Mouse (Mus musculus): ENCODE measurements at regions not wholly inside any gene's neighbourhood (a gene's known extent, or its start where the extent isn't known, plus 50 kb on each side); places are given as distances from the start of the nearest gene placed in this dataset.

DNA sequence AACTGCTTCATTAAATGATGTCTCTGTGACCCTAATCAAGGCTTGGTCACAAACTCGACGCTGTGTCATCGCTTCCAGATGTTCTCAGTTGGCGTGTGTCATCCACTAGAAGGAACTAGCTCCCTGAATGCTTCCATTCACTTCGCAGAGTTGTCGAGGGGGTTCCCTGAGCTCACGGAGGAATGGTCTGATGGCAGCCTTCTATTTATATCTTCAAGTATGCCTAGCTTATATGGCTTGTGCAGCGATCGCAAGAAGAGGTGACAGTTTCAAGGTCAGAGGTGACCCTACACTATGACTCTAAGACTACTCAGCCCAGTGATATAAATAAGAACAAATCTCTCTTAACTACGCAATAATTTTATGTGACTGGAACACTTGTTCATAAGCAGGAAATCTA lies 126.3 kb downstream of the Nr4a2 start:
- in situ Hi-C loops (cut with MboI, MseI) = no loop called here

DNA sequence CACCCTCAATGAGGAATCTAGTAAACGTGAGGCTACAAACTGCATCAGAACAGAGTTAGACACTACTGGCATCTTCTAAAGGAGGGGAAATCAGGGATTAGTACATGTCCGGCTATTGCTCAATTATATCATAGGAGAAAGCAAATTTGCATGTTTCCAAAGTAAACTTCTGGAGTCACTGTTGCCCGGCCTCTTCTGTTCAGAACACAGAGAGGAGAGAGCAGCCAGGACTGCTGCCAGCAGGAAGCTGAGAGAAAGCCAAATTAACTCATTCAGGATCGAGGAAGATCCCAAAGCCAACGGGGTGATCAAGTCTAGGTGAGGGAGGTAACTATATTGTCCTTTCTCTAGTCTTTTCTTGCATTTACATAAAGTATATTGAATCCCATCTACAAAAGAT lies 131.0 kb downstream of the Nr4a2 start:
- in situ Hi-C loops (cut with MboI, MseI) = no loop called here

DNA sequence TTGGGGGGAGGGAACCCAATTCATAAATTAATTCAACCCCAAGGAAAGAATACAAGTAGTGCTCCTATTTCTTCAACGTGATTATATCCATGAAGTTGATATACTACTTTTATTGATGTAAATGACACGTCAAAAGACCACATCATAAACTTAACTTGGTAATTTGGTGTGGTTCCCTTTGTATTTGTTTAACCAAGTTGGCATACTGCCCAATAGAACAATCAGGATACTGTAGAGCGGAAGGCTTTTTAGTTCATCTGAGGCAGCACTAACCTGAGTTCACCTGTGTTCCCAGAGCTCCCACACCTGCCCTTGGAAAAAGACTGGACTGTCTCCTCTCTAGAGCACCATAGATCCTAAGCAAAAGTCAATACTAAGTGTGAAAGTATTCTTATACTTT lies 132.0 kb downstream of the Nr4a2 start:
- in situ Hi-C loops (cut with MboI, MseI) = no loop called here

DNA sequence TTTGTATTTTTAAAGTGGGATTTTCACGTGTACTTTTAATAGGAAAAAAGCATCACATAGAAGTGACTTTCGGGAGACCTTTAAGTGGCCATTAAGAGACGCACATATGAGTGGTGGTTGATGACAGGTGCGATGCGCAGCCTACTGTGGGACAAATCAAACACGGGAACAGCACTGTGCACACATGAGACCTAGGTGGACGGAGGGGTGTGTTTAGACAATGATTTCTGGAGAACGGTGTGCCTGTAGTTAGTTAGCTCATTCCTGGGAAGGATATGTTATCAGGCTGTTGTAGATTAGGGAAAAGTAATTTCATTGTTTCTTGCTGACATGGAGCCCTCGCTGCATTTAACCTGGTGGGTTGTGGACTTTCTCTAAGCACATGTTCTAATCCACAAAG lies 133.0 kb downstream of the Nr4a2 start:
- in situ Hi-C loops (cut with MboI, MseI) = no loop called here

DNA sequence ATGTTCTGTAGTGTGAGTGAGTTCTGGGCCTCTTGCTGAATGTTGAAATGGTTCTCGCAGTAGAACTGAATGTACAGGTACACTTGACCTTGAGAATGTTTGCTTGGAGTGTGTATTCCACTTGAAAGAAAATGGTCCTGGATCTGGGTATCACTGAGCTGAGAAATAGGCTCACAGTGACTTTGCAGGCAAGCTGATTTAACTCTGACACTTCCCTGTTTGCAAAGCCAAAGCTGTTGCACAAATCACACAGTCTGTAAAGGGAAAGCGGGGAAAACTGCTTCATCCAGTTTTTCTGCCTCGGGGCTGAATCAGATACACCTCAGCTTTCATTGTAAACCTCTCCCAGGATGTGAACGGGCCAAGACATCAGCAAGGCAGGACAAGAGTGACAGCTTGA lies 140.6 kb downstream of the Nr4a2 start:
- in situ Hi-C loops (cut with MboI, MseI) = no loop called here

DNA sequence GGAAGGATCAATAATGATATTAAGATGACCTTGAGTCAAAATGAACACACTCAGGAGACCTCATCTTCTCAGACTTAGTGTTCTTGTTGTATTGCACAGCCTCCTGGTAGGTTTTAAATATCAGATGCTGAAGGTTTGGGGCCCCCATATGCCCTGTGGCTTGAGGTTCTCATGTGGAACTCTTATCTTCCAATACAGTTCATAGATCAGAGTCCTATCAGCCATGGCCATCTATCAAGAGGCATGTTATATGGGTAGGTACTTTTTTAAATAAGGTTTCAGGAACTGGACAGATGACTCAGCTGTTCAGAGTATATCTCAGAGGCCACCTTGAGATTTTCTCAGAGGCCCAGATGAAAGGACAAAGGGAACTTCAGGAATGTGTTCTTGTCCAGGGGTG lies 143.2 kb downstream of the Nr4a2 start:
- in situ Hi-C loops (cut with MboI, MseI) = no loop called here

DNA sequence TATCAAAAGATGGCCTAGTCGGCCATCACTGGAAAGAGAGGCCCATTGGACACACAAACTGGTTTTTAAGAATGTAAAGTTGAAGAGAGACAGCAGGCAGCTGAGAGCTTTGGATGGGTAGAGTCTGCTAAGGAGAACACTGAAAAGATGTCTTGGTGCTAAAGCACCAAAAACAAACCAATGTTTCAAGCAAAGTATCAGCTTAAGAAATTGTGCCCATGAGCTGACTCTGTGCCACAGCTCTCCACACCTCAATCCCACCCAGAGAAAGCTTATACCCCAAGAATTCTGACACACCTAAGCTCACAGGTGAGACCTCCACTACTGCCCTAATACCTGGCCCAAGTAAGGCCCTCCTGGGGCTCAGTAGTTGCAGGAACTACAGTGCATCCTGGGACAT lies 148.1 kb downstream of the Nr4a2 start:
- in situ Hi-C loops (cut with MboI, MseI) = loop anchor here (10.0 kb wide), 1 partner anchor 1249 kb away; no protein-coding TSS in a partner anchor

DNA sequence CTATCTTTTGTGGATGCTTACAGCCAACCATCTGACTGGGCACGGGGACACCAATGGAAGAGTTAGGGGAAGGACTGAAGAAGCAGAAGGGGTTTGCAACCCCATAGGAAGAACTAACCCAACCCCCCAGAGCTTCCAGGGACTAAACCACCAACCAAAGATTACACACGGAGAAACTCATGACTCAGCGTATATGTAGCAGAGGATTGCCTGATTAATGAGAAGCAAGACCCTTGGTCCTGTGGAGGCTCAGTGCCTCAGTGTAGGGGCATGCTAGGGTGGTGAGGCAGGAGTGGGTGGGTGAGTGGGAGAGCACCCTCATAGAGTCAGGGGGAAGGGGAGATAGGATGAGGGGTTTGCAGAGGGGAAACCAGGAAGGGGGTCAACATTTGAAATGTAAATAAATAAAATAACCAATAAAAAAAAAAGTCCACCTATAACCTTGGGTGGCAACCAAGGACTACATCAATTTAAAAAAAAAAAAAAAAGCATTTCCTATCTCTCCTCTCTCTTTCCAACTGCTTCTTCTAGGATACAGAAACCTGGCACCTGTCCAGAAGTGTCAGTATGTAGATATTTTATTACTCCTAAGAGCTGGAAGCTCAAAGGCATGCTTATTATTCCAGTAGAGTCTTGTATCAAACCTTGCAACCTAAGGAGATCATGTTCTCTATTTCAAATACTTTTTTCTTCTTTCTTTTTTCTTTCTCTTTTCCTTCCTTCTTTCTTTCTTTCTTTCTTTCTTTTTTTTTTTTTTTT lies 159.7 kb downstream of the Nr4a2 start:
- in situ Hi-C loops (cut with MboI, MseI) = no loop called here

DNA sequence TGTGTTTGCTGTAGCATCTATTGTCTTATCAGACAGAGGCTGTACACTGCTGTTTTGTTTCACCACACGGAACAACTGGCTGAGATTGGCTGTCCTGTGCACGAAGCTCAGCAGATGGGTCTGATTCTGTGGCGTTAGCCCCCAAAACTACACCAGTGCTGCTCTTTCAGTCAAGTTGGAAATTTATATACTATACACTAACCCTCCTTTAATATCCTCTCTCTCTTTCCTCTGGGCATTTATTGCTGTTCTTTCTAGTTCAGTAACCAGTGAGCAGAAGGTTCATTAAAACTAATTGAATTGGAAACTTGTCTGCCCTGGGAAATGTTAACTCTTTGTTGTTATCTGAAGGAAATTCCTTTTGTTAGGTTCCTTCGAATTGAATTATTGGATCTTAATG lies 164.1 kb downstream of the Nr4a2 start:
- in situ Hi-C loops (cut with MboI, MseI) = no loop called here

DNA sequence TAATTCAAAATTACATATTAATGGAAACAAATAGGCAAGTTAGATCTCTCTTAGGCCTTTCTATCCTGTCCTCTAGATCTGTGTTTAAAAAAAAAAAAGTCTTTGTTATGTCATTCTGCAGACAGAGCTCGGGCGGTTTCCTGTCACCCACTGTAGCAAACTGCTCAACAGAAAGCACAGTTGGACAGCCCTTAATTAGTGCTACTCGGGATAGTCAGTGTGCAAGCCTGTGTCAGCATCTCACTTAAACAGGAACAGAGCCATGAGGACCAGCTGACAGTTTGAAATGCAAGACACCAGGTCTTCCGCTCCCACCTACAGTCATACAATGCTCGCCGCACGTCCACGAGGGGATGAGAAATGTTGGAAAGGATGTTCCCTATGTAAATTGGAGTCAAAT lies 170.5 kb downstream of the Nr4a2 start:
- in situ Hi-C loops (cut with MboI, MseI) = no loop called here

DNA sequence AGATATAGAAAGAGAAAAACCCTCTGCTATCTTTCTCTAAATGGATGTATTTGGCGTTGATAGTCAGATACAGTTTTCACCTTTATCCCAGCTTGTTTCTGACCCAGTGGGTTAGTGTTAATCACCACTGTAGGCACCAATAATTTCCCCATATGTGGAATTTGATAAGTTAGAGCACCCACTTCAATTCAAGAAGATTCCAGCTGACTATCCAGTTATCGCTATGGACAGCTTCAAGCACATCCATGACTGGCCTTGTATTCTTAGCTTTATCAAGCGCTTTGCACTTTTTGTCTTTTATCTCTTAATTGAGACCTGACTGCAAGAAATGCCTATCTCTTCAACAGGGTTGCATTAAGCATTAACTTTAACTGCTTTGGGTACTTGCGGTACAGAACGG lies 211.3 kb downstream of the Nr4a2 start:
- in situ Hi-C loops (cut with MboI, MseI) = no loop called here

DNA sequence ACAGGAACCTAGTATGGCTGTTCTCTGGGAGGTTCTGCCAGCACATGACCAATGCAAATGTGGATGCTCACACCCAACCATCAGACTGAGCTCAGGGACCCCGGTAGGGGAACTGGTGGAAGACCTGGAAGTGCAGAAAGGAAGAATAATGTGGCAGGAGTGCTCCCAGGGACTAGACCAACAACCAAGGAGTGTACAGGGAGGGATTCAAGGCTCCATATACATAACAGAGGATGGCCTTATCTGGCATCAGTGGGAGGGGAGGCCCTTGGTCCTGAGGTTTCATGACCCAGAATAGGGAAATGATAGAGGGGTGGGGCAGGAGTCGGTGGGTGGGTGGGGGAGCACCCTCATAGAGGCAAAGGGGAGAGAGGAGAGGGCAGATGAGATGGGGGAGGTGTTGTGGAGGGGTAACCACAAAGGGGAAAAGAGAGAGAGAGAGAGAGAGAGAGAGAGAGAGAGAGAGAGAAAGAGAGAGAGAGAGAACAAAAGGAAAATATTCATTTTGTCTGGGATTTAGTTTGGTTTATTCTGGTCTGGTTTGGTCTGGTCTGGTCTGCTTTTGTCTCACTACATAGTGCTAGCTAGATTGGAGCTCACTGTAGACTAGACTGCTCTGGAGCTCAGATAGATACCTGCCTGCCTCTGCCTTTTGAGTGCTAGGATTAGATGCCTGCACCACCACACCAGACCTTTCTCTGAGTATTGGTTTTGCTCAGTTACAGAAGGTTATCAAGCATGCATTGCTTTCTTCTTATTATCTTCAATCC lies 214.5 kb downstream of the Nr4a2 start:
- in situ Hi-C loops (cut with MboI, MseI) = no loop called here

DNA sequence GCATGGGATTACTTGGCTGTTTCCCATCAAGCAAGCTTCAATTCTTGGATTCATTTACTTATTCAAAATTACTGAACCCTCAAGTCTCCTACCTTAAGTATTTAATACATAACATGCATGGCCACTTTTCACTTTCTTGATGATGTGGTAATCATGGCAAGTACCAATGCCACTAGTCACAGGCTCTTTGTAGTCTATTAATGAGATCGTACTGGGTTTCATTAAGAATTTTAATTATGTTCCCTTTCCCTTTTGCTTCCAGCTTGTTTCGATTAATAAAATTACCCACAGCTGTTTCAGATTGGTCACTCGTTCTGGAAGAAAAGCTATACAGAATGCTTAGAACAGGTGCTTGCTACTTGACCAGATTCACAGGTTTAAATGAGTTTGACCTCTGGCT lies 238.6 kb downstream of the Nr4a2 start:
- in situ Hi-C loops (cut with MboI, MseI) = no loop called here

DNA sequence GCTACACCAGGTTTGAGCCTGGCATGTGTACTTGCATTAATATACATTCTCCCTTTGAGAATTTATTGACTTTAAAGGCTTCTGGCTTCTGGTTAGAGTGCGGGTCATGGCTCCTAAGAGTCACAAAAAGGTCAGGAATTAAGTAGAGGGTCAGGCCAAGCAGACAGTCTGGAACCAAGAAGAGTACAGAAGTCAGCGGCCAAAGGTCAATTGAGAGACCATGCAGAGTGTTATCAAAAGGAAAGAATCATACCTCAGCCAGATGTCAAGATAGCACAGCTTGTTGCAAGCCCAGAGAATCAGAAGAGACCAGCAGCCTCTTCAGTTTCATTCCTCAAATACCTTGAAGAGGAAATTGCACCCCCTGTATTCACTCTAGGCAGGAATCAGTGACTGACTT lies 263.0 kb downstream of the Nr4a2 start:
- in situ Hi-C loops (cut with MboI, MseI) = no loop called here

DNA sequence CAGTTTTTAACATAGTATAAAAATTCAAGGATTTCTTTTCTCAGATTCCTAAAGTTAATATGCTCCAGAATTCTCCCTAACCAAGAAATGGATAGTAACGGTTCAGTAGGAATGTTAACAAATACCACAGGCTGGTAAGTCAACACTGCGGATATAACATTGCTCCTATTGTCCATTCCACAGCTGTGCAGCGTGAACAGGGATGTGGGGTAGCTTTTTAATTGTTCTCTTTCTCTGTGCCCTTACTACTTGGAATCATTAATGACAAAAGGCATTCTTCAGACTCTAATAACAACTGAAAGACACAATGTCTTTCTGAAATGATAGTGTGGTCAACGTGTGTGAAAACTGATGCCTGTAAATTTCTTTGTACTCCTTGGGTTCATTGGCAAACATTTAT lies 303.3 kb downstream of the Nr4a2 start:
- in situ Hi-C loops (cut with MboI, MseI) = no loop called here

DNA sequence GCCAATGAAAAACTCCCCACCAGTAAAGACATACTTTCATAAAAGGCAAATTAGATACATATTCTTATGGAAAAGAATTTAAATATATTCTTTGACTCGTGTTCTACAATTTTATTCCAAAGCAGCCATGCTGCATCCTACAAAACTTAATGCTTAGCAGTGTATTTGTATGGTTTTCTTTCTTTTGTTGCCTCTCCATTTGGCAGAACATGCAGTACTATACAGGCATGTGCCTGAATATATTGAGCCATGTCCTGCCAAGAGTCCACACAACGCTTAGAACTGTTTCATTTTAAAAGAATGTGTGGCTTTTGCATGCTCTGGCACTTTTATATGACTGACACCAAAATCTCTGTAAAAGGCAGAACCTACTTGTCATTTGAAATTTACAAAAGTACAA lies 339.0 kb downstream of the Nr4a2 start:
- in situ Hi-C loops (cut with MboI, MseI) = no loop called here
